Mouse (Mus musculus) erythroblast, embryonic 14.5 days (primary cell): Measurements from ENCODE around the gene Gm6525. TPM values are rescaled to one million over a fixed set of nuclear protein-coding genes. Genes with fewer than 3 reads are reported as not detected.

ENCODE experiments used
- H3K27me3 ChIP-seq: 2 replicates; pipeline ENCODE4 v1.6.1; 2012; ENCODE audit warnings: inconsistent platforms; ENCODE audit not compliant: control insufficient read depth
- H3K36me3 ChIP-seq: 2 replicates; pipeline ENCODE4 v1.6.1; 2012; ENCODE audit warnings: mild to moderate bottlenecking, inconsistent platforms; ENCODE audit not compliant: control insufficient read depth
- H3K4me1 ChIP-seq: 2 replicates; pipeline ENCODE4 v1.6.1; 2012; ENCODE audit warnings: inconsistent platforms; ENCODE audit not compliant: control insufficient read depth
- H3K4me3 ChIP-seq: replicated peaks from 2 replicates; pipeline ENCODE3; 2012; ENCODE audit warnings: moderate library complexity, mild to moderate bottlenecking, inconsistent platforms
- H3K9me3 ChIP-seq: 2 replicates; pipeline ENCODE4 v1.6.1; 2012; ENCODE audit warnings: low read length, inconsistent platforms, mixed read lengths; ENCODE audit not compliant: control insufficient read depth
- GATA1 ChIP-seq: IDR thresholded peaks from 2 replicates; pipeline ENCODE4 v1.6.1; 2012; ENCODE audit warnings: low read length, inconsistent platforms, mixed read lengths
- TAL1 ChIP-seq: IDR thresholded peaks from 3 replicates; pipeline ENCODE4 v1.6.1; 2012; ENCODE audit warnings: low read length, inconsistent platforms, mixed read lengths
- polyA plus RNA-seq: library from polyadenylated mRNA; stranded (reverse); fragments of >175 nt; gene quantifications from 2 replicates; pipeline ENCODE4 v1.2.3, GENCODE M21; 2012

Gene Gm6525
- polyA plus RNA-seq, 1 experiment, result not detected

DNA sequence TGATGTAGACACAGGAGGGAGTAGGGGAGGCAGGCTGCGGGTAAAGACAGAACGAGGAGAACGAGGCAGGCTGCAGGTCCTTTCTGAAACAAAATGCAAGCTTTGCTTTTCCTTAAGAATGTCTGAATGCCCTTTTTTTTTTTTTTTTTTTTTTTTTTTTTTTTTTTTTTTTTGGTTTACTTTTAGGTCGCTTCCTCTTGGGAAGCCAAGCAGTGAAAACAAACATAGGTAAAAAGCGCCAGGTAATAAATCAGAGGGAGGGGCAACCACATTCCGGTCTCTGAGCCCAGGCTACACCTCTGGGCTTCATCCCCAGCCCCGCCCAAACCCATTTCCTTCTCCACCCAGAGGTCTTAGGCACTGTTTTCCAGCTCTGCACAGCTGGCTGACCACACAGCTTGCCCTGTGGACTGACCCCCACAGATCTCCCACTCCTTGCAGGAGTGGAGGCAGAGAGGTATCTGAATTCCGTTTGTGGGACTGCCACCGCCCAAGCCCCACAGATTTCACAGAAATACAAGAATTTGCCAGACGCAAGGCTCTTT lies 15.8 kb downstream of the Gm6525 start:
- no peak overlapping the region for H3K4me3 ChIP-seq
- H3K27me3 ChIP-seq, result peaks cover 60% of the 10 kb centered on the region
- no peaks in the 10 kb centered on the region for H3K4me1 ChIP-seq
- H3K36me3 ChIP-seq, result peaks cover 3% of the 10 kb centered on the region; the same call in 1 of the 2 replicates
- H3K9me3 ChIP-seq, result no peaks in the 10 kb centered on the region
- TF ChIP-seq TAL1 (no peak), GATA1 (no peak)

DNA sequence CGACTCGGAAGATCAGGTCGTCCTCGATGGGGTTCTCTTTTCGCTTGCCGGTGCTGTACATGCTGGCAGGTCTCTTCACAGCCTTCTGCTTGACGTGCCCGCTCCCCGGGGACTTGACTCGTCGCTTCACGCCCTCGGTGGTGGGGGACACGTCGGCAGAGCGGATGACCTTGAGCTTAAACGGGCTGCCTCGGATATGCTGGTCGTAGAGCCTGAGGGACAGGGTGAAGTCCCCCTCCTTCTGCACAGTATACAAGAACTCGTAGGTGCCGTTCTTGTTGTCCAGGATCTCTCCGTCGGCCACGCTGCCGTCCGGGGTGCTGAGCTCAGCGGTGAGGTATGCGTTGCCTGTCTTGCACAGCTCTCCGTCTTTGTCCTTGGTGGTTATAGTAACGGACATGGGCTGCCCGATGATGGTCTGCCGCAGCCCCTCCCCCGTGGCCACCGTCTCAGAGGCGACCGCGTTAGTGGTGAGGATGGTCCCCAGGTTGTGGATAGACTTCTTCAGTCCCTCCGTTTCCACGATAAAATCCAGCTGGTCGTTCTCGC lies 16.7 kb downstream of the Gm6525 start:
- H3K36me3 ChIP-seq, result peaks cover 3% of the 10 kb centered on the region; the same call in 1 of the 2 replicates
- H3K4me3 ChIP-seq, result no peak overlapping the region
- H3K27me3 ChIP-seq, result peaks cover 60% of the 10 kb centered on the region
- no peaks in the 10 kb centered on the region for H3K9me3 ChIP-seq
- no peak for TF ChIP-seq TAL1
- TF ChIP-seq GATA1, result no peak
- no peaks in the 10 kb centered on the region for H3K4me1 ChIP-seq

DNA sequence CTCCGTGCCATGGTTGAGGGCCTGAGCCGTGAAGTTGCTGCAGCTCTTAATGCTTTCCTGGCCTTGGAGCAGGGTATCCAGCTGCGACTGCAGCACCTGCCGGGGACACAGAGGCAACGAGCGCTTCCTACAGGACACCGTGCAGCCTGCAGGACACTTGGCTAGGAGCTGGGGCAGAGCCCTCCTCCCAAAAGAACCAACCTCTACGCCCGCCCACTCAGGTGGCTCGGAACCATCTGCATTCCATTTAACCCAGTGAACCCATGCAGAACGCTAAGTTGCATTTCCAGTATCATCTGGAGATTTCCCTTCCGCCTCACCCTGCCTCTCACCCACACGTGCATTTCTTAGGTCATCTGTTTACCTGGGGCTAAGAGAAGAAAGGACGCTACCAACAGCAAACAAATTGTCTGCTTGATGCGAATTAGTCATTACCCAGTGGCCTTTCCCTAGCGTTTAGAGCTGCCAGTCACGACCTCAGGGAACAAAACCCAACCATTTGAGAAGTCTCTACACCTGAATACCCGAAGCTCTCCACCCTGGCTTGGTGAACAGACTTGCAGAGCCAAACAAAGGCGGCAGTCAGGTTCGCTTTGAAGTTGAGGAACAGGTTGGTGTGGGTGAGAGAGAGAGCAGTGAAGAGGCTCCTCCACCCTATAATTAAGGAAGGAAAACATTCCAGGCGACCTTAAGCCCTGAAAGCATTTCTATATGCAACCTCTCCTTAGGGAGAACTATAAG lies 17.4 kb downstream of the Gm6525 start:
- Histone ChIP-seq H3K36me3 (peaks cover 3% of the 10 kb centered on the region; the same call in 1 of the 2 replicates), H3K4me1 (no peaks in the 10 kb centered on the region), H3K9me3 (no peaks in the 10 kb centered on the region), H3K4me3 (no peak overlapping the region), H3K27me3 (peaks cover 60% of the 10 kb centered on the region)
- TF ChIP-seq GATA1, result no peak
- no peak for TF ChIP-seq TAL1

- H3K9me3 ChIP-seq, result no peaks in the 10 kb centered on the region
- no peak overlapping the region for H3K4me3 ChIP-seq
- no peaks in the 10 kb centered on the region for H3K4me1 ChIP-seq
- TF ChIP-seq GATA1 (no peak), TAL1 (no peak)
- H3K36me3 ChIP-seq, result peaks cover 3% of the 10 kb centered on the region; the same call in 1 of the 2 replicates
- H3K27me3 ChIP-seq, result peaks cover 45% of the 10 kb centered on the region
Measured at GRCm38 (mm10) chr3:84193881-84194280, 20.0 kb downstream of the Gm6525 start.

DNA sequence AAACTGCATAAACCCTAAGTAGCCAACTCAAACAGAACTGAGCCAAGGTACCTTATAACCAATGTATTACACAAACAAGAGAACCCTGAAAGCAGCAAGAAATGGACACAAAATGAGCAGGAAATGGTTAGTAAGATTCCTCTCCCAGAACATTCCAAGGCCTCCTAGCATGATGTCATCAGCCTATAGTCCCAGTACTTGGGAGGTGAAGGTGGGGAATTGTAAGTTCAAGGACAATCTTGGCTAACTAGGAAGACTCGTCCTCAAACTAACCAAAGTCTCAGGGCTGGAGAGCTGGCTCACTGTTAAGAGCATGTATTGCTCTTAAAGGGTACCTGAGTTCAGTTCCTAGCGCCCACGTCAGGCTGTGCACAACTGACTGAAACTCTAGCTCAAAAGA lies 24.3 kb downstream of the Gm6525 start:
- TF ChIP-seq TAL1 (no peak), GATA1 (no peak)
- Histone ChIP-seq H3K4me3 (no peak overlapping the region), H3K9me3 (no peaks in the 10 kb centered on the region), H3K36me3 (no peaks in the 10 kb centered on the region; the same call in 1 of the 2 replicates), H3K27me3 (peaks cover 4% of the 10 kb centered on the region), H3K4me1 (no peaks in the 10 kb centered on the region)

GRCm38 (mm10) chr3:84199516-84199915 lies 25.6 kb downstream of the Gm6525 start:
- TF ChIP-seq GATA1 (no peak), TAL1 (no peak)
- Histone ChIP-seq H3K36me3 (no peaks in the 10 kb centered on the region; the same call in 1 of the 2 replicates), H3K9me3 (no peaks in the 10 kb centered on the region)

DNA sequence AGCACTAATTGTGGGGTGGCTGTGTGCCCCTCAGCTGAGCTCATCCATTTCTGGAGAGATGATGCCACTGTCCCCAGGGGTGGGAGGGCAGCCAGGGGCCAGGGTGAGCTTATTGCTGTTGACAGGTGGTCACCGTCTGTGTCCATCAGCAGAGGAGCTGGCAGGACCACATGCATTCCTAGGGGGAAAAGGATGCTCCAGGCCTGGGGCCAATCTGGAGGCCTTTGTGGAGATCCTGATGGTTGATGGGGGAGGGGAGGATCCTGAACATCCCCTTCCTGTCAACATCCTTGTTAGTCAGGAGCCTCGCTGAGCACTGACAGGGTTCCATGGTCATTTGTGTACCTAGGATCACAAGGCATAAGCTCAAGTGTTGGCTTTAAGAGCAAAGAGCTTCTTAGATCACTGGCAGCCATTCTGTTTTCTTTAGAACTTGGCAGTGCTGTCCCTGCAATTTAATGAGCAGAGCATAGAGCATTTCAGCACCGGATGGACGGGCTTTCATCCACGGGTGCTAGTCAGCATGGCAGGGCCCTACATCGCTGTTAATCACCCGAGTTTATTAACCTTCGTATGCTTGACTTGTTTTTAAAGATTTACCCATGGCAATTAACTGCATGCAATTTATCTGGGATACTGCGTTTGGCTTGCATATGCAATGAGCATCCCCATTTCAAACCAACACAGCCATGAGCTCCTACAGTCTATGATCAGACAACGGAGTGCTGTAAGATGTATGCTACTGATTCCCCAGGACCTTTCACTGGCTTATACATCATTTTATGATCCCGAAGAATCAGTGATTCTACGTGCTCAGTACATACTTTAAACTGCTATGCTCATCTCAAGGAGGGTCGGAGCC lies 26.9 kb downstream of the Gm6525 start:
- H3K4me3 ChIP-seq, result no peak overlapping the region
- peaks cover 2% of the 10 kb centered on the region; the same call in 1 of the 2 replicates for H3K27me3 ChIP-seq
- H3K4me1 ChIP-seq, result no peaks in the 10 kb centered on the region
- no peaks in the 10 kb centered on the region; the same call in 1 of the 2 replicates for H3K36me3 ChIP-seq
- TF ChIP-seq GATA1, result no peak
- TF ChIP-seq TAL1, result no peak
- H3K9me3 ChIP-seq, result no peaks in the 10 kb centered on the region

More at GRCm38 (mm10) chr3:84199516-84199915, 25.6 kb downstream of the Gm6525 start:
- no peaks in the 10 kb centered on the region for H3K4me1 ChIP-seq
- H3K4me3 ChIP-seq, result no peak overlapping the region
- H3K27me3 ChIP-seq, result peaks cover 2% of the 10 kb centered on the region; the same call in 1 of the 2 replicates

DNA sequence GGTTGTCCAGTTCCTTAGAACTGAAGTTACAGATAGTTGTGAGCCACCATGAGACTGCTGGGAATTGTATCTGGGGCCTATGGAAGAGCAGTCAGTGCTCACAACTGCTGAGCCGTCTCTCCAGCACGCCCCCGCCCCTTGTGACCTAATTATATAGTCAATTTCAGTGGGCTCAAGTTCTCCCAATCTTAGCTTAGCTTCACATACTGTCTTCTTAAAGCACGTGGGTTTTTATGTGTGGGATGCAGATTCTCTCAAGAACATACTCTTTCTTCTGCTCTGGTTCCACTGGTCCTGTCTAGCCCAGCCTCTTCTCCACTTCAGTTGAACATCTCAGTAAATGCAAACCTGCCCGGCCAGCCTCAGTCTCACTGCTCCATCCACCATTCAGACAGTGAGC lies 30.7 kb downstream of the Gm6525 start:
- Histone ChIP-seq H3K4me1 (no peaks in the 10 kb centered on the region), H3K4me3 (no peak overlapping the region), H3K27me3 (peaks cover 4% of the 10 kb centered on the region; the same call in 1 of the 2 replicates), H3K9me3 (no peaks in the 10 kb centered on the region), H3K36me3 (no peaks in the 10 kb centered on the region; the same call in 1 of the 2 replicates)
- TF ChIP-seq TAL1 (no peak), GATA1 (no peak)
